Mouse (Mus musculus): ENCODE measurements around the gene Zfp362.
A peak's percentile ranks its signal among the peaks of the same experiment; 100 is the strongest.

GRCm38 (mm10) chr4:128806827-128807179 lies 958 bp upstream of the Zfp362 start:
- TF ChIP-seq CTCF (IDR thresholded peaks at IDR 0.05; ENCODE audit: low read depth) (0 out of 2 replicates have a peak, but pooled peaks have one; percentile 30), EP300 (IDR thresholded peaks at IDR 0.05; ENCODE audit: low read depth) (no peak)
